Mouse (Mus musculus): ENCODE data around the gene Cd200r1.

Gene Cd200r1

DNA sequence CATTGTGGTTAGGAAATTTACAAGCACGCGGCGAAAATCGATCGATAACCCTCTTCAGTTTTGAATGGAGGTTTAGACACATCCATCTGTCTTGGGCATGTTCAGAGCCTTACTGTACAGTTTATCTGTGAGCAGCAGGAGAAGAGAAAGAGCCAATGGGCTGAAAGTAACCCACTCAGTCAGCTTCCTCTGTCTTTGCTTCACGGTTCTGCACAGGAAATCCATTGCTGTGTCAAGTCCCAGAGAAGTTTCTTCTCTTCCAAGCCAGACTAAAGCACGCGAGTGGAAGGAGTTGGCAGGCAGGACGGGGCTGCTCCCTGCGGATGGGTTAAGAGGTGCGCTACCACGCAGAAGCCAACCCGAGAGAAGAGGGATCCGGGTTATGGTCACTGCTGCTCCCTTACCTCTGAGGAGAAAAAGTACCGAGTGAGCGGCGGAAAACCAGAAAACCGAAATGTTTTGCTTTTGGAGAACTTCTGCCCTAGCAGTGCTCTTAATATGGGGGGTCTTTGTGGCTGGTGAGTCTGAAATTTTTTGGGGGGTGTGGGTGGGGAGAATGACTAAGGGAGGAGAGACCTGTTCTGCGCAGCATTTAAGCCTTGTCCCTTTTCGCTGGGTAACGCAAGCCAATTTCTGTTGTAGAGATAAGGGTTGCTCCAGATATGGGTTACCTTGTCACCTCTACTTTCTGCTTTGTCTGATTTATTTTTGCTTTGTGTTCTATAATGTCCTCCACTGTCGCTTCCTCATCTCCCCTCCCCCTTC, at the start of gene Cd200r1:
Cd200r1 (plus strand) TSS at position 182 of the 765 bp plus-strand sequence.
- Histone ChIP-seq H3K36me3 (ENCODE audit: control insufficient read depth, insufficient read depth, low read length, poor library complexity, severe bottlenecking) (no peaks in the 10 kb centered on the region), H3K27me3 (ENCODE audit: control insufficient read depth, insufficient read depth, low read length, poor library complexity, severe bottlenecking) (no peaks in the 10 kb centered on the region)
- peak; percentile 12 for DNase-seq (ENCODE audit: low read depth, low spot score)

GRCm38 (mm10) chr16:44716305-44717140, 49.0 kb upstream of the Cd200r1 start:
- H3K27me3 ChIP-seq (ENCODE audit: control insufficient read depth, insufficient read depth, low read length, poor library complexity, severe bottlenecking), result no peaks in the 10 kb centered on the region
- peak; percentile 45 for DNase-seq (ENCODE audit: low read depth, low spot score)

GRCm38 (mm10) chr16:44717141-44717634, 48.3 kb upstream of the Cd200r1 start:
- no peak for DNase-seq (ENCODE audit: low read depth, low spot score)
- H3K36me3 ChIP-seq (ENCODE audit: control insufficient read depth, insufficient read depth, low read length, poor library complexity, severe bottlenecking), result no peaks in the 10 kb centered on the region; the same call in 1 of the 2 replicates

More at GRCm38 (mm10) chr16:44716305-44717140, 49.0 kb upstream of the Cd200r1 start:
- no peaks in the 10 kb centered on the region; the same call in 1 of the 2 replicates for H3K36me3 ChIP-seq (ENCODE audit: control insufficient read depth, insufficient read depth, low read length, poor library complexity, severe bottlenecking)

GRCm38 (mm10) chr16:44717838-44718237, 47.7 kb upstream of the Cd200r1 start:
- Histone ChIP-seq H3K27me3 (ENCODE audit: control insufficient read depth, insufficient read depth, low read length, poor library complexity, severe bottlenecking) (no peaks in the 10 kb centered on the region), H3K36me3 (ENCODE audit: control insufficient read depth, insufficient read depth, low read length, poor library complexity, severe bottlenecking) (no peaks in the 10 kb centered on the region; the same call in 1 of the 2 replicates)
- DNase-seq (ENCODE audit: low read depth, low spot score), result no peak

More at GRCm38 (mm10) chr16:44717141-44717634, 48.3 kb upstream of the Cd200r1 start:
- H3K27me3 ChIP-seq (ENCODE audit: control insufficient read depth, insufficient read depth, low read length, poor library complexity, severe bottlenecking), result no peaks in the 10 kb centered on the region

- no peaks in the 10 kb centered on the region for H3K27me3 ChIP-seq (ENCODE audit: control insufficient read depth, insufficient read depth, low read length, poor library complexity, severe bottlenecking)
- no peak for DNase-seq (ENCODE audit: low read depth, low spot score)
- no peaks in the 10 kb centered on the region; the same call in 1 of the 2 replicates for H3K36me3 ChIP-seq (ENCODE audit: control insufficient read depth, insufficient read depth, low read length, poor library complexity, severe bottlenecking)
These were observed 46.2 kb upstream of the Cd200r1 start for GRCm38 (mm10) chr16:44719349-44719748.

DNA sequence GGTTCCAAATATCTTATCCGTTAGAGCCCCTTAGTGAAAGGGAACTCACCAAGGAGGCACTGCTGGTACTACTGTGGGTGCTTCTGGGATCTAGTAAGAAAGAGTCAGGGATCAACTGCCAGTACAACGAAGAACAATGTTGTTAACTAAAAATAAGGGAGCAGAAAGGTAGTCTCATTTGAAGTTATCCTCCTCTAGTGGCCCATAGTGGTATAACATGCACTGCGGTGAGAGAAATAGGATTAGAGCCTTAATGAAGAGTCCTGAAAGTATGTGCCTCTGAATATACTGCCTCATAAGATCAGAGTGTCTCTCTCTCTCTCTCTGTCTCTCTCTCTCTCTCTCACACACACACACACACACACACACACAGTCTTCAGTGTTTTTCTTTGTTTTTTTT, 45.0 kb upstream of the Cd200r1 start:
- peak; percentile 32 for DNase-seq (ENCODE audit: low read depth, low spot score)
- Histone ChIP-seq H3K36me3 (ENCODE audit: control insufficient read depth, insufficient read depth, low read length, poor library complexity, severe bottlenecking) (no peaks in the 10 kb centered on the region; the same call in 1 of the 2 replicates), H3K27me3 (ENCODE audit: control insufficient read depth, insufficient read depth, low read length, poor library complexity, severe bottlenecking) (no peaks in the 10 kb centered on the region)

GRCm38 (mm10) chr16:44722666-44723065, 42.9 kb upstream of the Cd200r1 start:
- DNase-seq (ENCODE audit: low read depth, low spot score), result no peak
- H3K36me3 ChIP-seq (ENCODE audit: control insufficient read depth, insufficient read depth, low read length, poor library complexity, severe bottlenecking), result no peaks in the 10 kb centered on the region; the same call in 1 of the 2 replicates

GRCm38 (mm10) chr16:44724083-44724787, 41.3 kb upstream of the Cd200r1 start, which contains the start of gene Nepro:
Nepro (plus strand) TSS chr16:44724301.
- peaks cover 2% of the 10 kb centered on the region; the same call in 1 of the 2 replicates for H3K36me3 ChIP-seq (ENCODE audit: control insufficient read depth, insufficient read depth, low read length, poor library complexity, severe bottlenecking)
- DNase-seq (ENCODE audit: low read depth, low spot score), result peak; percentile 87

More at GRCm38 (mm10) chr16:44722666-44723065, 42.9 kb upstream of the Cd200r1 start:
- no peaks in the 10 kb centered on the region for H3K27me3 ChIP-seq (ENCODE audit: control insufficient read depth, insufficient read depth, low read length, poor library complexity, severe bottlenecking)

DNA sequence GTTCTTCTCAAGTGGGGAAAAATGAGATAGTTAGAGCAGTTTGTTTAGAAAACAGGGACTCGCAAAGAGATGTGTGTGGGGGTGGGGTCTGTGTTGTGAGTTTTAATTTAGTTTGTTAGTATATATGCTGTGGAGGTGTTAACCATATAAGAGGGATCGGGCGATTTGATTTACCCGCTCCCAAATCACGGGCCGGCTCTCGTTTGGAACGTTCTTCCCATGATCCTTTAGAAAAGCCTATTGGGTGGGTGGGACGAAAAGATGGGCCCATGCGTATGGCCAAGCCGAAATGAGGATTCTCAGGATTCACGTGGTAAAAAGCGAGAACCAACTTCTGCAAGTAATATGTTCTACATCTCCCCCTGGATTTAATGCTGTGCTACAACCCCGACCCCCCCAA, 40.7 kb upstream of the Cd200r1 start:
- Histone ChIP-seq H3K27me3 (ENCODE audit: control insufficient read depth, insufficient read depth, low read length, poor library complexity, severe bottlenecking) (no peaks in the 10 kb centered on the region), H3K36me3 (ENCODE audit: control insufficient read depth, insufficient read depth, low read length, poor library complexity, severe bottlenecking) (peaks cover 2% of the 10 kb centered on the region; the same call in 1 of the 2 replicates)
- peak; percentile 16 for DNase-seq (ENCODE audit: low read depth, low spot score)

More at GRCm38 (mm10) chr16:44724083-44724787, 41.3 kb upstream of the Cd200r1 start, which contains the start of gene Nepro:
- no peaks in the 10 kb centered on the region for H3K27me3 ChIP-seq (ENCODE audit: control insufficient read depth, insufficient read depth, low read length, poor library complexity, severe bottlenecking)

DNA sequence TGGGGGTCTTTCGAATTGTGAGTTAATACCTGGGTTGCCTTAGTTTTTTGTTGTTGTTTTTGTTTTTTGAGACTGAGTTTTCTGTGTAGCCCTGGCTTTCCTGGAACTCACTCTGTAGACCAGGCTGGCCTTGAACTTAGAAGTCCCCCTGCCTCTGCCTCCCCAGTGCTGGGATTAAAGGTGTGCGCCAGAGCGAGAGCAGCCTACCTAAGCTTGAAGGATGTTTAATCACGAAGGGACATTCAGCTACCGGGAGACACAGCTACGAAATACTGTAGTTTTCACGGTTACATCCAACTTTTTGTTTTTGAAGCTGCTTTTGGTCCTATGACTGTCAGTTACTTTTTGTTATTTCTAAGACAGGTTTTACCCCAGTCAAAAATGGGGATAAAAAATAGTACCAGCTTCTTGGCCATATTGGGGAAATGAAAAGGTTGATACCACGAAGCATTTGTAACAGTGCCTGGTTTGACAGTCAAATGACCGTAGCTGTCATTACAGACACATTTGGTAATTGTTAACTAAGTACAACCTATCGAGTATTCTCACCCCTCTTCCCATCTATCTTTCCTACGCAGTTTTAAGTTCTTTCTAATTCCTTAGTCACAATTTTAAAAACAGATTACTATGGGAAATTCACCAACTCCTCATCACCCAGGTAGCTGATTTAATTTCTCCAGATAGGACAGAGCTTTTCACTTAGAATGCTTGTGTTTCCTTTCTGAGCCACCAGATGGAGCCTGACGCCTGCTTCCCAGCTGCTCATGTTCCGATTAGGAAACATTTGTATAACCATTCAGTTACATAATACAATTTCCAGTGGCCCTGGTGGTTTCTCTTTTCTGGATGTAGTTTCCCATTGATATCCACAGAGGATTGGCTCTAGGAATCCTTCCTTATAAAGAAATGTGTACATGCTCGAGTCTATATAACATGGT, 40.0 kb upstream of the Cd200r1 start:
- Histone ChIP-seq H3K27me3 (ENCODE audit: control insufficient read depth, insufficient read depth, low read length, poor library complexity, severe bottlenecking) (no peaks in the 10 kb centered on the region), H3K36me3 (ENCODE audit: control insufficient read depth, insufficient read depth, low read length, poor library complexity, severe bottlenecking) (peaks cover 2% of the 10 kb centered on the region; the same call in 1 of the 2 replicates)
- DNase-seq (ENCODE audit: low read depth, low spot score), result peak; percentile 83

DNA sequence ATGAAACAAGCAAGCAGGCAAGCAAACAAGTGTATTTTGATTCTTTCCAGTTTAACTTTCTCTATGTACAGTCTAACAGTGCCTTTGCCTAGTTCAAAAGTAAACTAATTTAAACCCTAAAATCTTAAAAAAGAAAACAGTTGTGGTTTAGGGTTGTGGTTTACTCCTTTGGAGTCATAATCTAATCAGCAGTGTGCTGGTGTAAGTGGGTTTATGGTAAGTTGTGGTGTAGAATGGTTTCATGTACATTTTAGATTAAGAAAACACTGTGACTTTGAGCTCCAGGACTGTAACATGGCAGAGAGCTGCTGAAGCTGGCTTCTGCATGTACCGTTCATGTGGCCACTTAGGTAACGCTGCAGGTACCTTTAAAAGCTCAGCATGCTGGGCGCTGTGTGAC, 38.0 kb upstream of the Cd200r1 start:
- H3K27me3 ChIP-seq (ENCODE audit: control insufficient read depth, insufficient read depth, low read length, poor library complexity, severe bottlenecking), result no peaks in the 10 kb centered on the region
- DNase-seq (ENCODE audit: low read depth, low spot score), result no peak

DNA sequence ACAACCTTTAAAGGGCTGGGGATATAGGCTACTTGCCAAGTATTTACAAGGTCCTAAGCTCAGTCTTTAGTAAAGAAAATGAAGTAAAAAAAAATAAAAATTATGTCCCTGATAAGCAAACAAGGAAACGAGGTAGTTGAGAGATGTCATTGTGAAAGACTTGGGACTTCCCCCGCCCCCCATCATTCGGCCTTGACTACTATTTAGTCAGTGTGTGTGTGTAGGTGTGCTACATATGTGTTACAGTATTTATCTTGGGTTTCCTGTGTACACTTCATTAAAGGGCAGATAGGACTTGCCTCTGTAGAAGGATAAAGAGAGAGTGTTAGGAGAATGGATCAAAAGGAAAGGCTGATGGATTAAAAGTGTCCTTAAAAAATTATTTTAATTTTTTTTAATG, 31.5 kb upstream of the Cd200r1 start:
- Histone ChIP-seq H3K36me3 (ENCODE audit: control insufficient read depth, insufficient read depth, low read length, poor library complexity, severe bottlenecking) (peaks cover 19% of the 10 kb centered on the region), H3K27me3 (ENCODE audit: control insufficient read depth, insufficient read depth, low read length, poor library complexity, severe bottlenecking) (no peaks in the 10 kb centered on the region)
- peak; percentile 27 for DNase-seq (ENCODE audit: low read depth, low spot score)

More for the DNA sequence above, 38.0 kb upstream of the Cd200r1 start:
- peaks cover 7% of the 10 kb centered on the region; the same call in 1 of the 2 replicates for H3K36me3 ChIP-seq (ENCODE audit: control insufficient read depth, insufficient read depth, low read length, poor library complexity, severe bottlenecking)

DNA sequence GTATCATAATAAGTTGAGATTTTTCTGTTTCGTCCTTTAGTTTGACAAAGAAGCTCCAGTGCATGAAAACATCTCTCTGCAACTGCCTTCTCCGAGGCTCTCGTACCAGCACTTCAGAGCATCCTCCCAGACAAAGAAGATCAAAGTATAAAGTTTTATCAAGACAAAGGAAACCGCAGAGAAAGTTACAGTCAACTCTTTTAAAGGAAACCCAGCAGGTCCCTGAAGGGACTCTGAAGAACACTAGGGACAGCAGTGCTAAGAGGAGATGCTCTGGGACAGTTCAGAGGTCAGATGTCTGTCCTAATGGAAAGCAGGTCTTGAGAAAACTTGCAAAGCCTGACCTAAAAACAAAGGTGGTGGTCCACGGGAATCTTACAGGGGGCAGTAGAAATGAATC, 29.9 kb upstream of the Cd200r1 start:
- H3K27me3 ChIP-seq (ENCODE audit: control insufficient read depth, insufficient read depth, low read length, poor library complexity, severe bottlenecking), result no peaks in the 10 kb centered on the region
- H3K36me3 ChIP-seq (ENCODE audit: control insufficient read depth, insufficient read depth, low read length, poor library complexity, severe bottlenecking), result peaks cover 19% of the 10 kb centered on the region
- DNase-seq (ENCODE audit: low read depth, low spot score), result no peak

Measured in splenic B cell, adult 2 months (primary cell).